Mouse (Mus musculus) left cerebral cortex, adult 2 months (tissue): Measurements from ENCODE around the gene Epn3. TPM values are rescaled to one million over a fixed set of nuclear protein-coding genes. Genes with fewer than 3 reads are reported as not detected.

Experiments
- DNase-seq, 2 experiments: peaks; one replicate each; pipeline ENCODE4 v3.0.0; 2021 to 2022; ENCODE audit warnings: low spot score in 2 of 2, mixed read lengths in 1 of 2; ENCODE audit errors: extremely low spot score in 1 of 2
- H3K27ac ChIP-seq: fragments of 200-600 bp; 2 replicates; pipeline ENCODE4 v1.8.1; 2022
- H3K4me3 ChIP-seq: fragments of 200-600 bp; 2 replicates; pipeline ENCODE4 v1.8.1; 2022
- CTCF ChIP-seq: fragments of 200-600 bp; IDR thresholded peaks from 2 replicates; pipeline ENCODE4 v1.8.1; 2022; ENCODE audit warnings: antibody characterized with exemption, mild to moderate bottlenecking, moderate library complexity
- intact Hi-C: fragments of 180-260 bp; cut with DNase I; formaldehyde crosslinking; loops from one replicate; pipeline ENCODE4 v1.15.1; 2025
- total RNA-seq, 2 experiments: library from RNA; stranded (reverse); gene quantifications; 2 replicates each; pipeline ENCODE4 v1.2.3; 2021

The Epn3 gene
- total RNA-seq, 2 experiments from 2014 or later = 0.79 TPM

DNA sequence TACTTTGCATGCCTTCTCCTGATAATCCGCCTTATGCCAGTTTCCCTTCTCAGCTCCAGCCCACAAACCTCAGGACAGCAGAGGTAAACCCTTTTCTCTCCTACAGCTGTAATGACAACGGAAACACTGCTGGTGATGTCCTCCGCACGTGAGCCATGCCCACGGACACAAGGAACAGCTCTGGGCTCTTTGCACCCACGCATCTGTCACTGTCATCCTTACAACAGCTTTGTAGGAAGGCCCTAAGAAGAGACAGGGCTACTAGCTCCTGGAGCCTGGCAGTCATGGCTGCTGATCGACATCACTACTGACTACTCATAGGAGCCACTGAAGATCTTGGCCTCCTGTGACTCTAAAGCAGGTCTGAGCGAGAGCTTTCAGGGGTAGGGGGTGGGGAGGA, 33.4 kb upstream of the Epn3 start:
- H3K4me3 ChIP-seq = no peak overlapping the region
- peak overlapping the region; percentile 57; the same call in 1 of the 2 replicates for H3K27ac ChIP-seq
- intact Hi-C loops = no loop called here
- peak in 1 of 2 experiments; percentile 33 for DNase-seq
- no peak for TF ChIP-seq CTCF

DNA sequence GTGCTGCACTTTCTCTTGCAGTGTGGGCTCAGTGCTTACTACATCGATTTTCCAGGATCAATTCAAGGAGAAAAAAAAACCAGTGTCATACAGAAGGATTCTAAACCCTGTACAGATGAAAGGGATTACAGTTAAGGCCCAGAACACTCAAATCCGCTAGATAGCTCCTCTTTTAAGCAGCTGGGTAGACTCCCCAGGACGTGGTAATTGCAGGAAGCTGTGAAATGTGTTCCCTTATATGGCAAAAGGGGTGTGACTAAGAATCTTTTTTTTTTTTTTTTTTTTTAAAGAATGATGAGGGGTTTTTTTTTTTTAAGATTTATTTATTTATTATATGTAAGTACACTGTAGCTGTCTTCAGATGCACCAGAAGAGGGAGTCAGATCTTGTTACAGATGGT, 29.1 kb upstream of the Epn3 start:
- intact Hi-C loops = no loop called here
- no peak for DNase-seq
- no peak overlapping the region for H3K27ac ChIP-seq
- no peak for TF ChIP-seq CTCF
- H3K4me3 ChIP-seq = no peak overlapping the region

DNA sequence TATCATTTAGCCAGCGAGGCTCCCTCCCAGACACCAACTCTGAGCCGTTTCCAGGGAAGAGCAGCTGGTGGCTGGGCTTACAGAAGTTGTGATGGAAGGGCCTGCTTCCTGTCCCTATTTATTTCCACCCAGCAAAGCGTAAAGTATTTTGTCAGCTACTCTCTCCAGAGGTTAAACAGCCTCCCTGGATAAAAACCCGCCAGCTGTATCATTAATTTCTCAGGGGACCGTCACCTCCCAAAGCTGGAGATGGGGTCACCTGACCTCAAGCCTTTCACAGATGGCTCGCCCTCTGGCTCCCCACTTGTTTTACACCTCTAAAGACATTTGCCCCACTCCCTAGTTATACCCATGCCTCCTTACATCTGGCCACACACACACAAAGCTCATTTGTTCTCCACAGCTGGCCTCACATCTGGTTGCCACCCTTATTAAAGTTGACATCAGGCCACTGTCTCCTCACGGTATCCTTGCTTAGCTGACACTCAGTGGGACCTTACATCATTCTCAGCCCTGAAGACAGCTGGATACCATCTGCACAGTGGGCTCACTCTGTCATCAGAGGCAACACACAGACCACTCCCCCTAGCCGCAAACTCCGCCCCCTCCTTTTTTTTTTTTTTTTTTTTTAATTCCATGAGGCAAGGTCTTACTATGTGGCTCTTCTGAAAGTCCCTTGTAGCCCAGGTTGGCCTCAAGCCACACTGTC, 26.6 kb upstream of the Epn3 start:
- DNase-seq = no peak
- TF ChIP-seq CTCF = no peak
- intact Hi-C loops = no loop called here
- Histone ChIP-seq H3K27ac (no peak overlapping the region), H3K4me3 (no peak overlapping the region)

DNA sequence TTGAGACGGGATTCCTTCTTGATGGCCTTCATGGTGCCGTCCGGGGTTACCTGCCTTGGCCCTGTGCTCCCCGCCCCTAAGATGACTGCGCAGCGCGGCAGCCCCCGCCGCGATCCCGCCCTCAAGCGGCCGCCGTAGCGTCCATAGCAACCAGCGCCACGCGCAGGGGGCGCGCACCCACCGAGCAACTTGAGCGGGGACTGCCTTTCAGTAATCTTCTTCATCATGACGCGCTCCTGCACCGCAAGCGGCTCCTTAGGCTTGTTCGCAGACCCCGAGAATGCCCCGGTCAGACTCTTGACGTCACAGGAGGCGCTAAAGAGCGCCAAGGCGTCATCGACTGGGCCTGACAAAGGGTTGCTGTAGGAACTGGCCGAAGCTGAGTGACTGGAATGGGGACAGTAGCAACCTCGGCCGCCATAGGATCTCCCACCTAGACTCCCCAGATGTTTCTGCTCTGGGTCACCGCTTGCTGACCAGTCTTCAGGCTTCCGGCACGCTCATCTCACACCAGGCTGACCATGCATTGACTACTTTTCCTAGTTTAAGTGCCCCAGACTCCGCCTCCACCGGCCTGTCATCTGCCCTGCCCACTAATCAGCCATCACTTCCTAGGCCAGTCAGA, 21.6 kb upstream of the Epn3 start, which contains the start of gene Mycbpap:
TSS of gene Mycbpap (minus strand) at position 524 of the 625 bp plus-strand sequence.
- H3K4me3 ChIP-seq = peak within 1 kb of the TSS; percentile 82
- intact Hi-C loops = no loop called here
- DNase-seq = peak; percentile 57 to 74
- H3K27ac ChIP-seq = peak within 1 kb of the TSS; percentile 72
- no peak; the same call in 1 of the 2 replicates for TF ChIP-seq CTCF

DNA sequence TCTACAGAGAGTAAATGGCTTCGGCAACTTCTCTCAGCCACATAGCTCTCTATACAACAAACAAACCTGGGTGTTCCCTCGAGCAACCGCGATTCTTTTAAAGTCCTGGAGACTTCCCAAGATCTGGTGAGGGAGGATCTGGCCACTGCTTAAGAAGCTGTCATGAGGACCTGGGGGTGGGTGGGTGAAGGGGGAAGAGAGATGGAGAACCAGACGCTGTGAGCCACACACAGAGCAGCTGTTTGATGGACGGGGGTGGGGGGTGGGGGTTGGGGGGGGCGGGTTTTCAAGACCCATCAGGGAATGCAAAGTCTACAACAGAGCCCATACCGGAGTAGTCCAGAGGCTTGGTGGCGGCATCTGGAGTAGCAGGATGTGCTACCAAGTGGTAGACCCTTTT, 13.7 kb upstream of the Epn3 start:
- TF ChIP-seq CTCF = no peak
- H3K27ac ChIP-seq = no peak overlapping the region

DNA sequence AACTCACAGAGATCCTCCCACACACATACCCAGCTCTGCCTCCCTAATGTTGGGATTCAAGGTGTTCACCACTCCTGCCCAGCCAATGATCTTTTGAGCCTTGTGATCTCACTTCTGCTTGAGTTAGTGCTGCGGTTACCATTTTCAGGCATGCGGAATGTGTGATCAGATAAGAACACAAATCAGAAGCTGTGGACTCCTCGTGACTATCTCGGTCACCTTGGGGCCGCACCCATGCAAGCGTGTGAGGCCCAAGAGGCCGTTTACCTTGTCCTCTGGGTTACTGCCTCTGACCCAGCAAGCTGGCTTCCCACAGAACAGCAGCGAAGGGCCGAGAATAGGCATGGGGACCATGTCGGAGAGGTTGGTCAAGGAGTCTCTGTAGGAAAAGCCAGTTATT, 9.2 kb upstream of the Epn3 start:
- intact Hi-C loops = no loop called here
- TF ChIP-seq CTCF = no peak
- no peak overlapping the region for H3K4me3 ChIP-seq
- no peak overlapping the region for H3K27ac ChIP-seq
- DNase-seq = no peak

More for the DNA sequence above, 13.7 kb upstream of the Epn3 start:
- intact Hi-C loops = no loop called here
- no peak for DNase-seq
- H3K4me3 ChIP-seq = no peak overlapping the region

DNA sequence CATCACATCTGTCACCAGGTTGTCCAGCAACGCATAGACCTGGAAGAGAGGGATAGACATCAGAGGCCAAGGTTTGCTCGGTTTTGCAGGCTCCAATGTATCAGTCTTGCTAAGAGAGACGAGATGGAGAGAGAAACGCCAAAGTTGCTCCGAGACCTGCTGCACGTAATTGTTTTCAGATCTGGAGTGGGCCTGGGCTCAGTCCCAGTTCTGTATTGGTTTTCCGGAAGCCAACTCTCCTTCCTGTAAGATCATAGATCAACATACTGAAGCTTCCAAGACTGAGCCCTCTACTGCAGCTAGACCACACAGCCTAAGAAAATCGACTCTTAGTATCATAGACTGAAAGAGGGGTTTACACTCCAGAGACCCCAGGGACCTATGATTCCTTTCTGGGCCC, 1.7 kb upstream of the Epn3 start:
- no peak for DNase-seq
- intact Hi-C loops = no loop called here
- Histone ChIP-seq H3K4me3 (no peak overlapping the region), H3K27ac (no peak overlapping the region)
- TF ChIP-seq CTCF = no peak

DNA sequence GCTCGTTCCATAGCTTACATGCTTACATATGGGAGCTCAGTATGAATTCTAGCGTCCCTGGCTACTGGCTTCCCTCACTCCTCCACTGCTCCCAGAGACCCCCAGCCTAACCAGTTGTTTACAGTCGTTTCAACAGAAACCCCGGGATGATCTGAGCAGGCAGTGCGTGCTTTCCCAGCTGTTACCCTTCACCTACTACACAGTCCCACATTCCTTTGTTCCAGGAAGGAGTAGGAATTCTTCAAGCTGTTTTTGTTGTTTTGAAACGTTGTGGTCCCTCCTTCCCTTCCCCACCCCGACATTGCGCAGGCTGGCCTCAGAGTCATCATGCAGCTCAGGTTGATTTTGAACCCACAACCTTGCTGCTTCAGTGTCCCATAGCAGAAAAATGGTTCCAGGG, 588 bp upstream of the Epn3 start:
- no peak for TF ChIP-seq CTCF
- Histone ChIP-seq H3K27ac (no peak overlapping the region), H3K4me3 (no peak overlapping the region)
- intact Hi-C loops = no loop called here
- no peak for DNase-seq

DNA sequence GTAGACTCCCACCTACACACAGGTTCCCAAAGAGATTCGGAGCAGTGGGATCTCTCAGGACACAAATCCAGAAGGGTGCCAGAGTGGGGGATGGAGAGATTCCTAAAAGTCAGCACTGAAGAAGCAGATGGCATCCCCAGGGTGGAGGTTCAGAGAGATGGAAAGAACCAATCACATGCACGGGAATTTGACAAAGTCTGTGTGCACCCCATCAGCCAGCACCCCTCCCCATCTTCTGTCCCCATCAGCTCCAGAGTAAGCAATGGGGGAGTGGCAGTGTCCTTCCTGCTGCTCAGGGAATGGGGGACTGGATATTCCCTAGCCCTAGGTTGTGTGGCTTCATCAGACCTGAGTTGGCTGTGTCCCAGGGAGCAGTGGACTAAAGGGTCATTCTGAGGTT, 739 bp downstream of the Epn3 start:
- intact Hi-C loops = no loop called here
- no peak overlapping the region for H3K27ac ChIP-seq
- TF ChIP-seq CTCF = no peak
- DNase-seq = no peak
- peak overlapping the region; percentile 19; the same call in 1 of the 2 replicates for H3K4me3 ChIP-seq

DNA sequence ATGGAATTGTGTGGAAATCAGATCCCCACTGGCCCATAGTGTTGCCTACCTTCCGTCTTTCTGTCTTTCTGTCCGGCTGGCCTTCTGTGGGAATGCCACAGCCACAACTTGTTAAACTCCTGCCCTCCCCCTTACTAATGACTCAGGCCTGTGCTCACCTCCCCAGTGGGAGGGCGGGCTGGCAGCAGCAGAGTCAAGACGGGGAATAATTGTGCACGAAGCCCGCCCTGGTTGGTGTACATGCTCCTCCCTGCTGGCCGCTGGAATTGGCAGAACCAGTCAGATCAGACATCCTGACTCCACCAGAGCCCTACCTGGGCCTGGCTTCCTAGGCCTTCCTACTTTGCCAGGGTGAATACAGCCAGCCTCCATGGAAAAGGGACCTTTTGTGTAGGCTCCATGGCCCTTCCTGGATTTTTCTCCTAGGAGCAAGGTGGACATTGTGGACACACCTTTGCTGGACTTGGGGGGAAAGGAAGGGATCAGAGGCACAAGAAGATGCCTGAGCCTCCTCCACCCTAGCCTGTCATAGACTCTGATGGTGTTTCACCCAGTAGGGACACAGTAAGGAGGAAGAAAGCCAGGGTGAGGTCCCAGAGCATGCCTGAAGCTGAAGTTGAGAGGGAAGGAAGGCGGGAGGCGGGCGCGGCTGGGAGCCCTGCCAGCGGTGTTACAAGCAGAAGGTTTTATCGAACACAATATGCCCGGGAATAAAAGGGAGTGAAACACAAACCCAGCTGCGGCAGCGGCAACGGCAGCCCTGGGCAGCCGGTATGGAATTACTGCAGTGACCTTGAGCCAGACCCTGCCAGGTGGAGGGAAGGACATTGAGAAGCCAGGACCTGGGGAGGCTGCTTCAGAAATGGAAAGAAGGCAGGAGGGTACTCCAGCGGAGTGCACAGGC, 1.4 kb downstream of the Epn3 start:
- DNase-seq = peak; percentile 28 to 50
- no peak for TF ChIP-seq CTCF
- intact Hi-C loops = no loop called here
- peak overlapping the region; percentile 19; the same call in 1 of the 2 replicates for H3K4me3 ChIP-seq
- H3K27ac ChIP-seq = no peak overlapping the region

DNA sequence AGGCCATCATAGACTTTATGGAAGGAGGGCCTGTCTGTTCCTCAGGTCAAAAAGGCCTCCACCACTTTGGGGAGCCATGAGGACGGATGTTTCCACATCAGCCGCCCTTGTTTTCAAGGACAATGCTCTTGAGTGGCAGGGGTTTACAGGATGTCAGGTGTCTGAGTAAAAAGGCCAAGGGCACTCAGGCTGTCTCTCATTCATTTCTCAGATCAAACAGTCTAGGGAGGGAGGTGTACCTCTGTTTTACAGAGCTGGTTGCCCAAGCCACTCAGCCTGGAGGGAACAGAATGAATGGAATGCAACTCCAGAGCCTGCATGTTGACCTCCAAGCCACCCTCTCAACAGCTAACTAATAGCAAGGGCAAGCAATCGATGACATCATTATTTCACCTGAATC, 4.4 kb downstream of the Epn3 start:
- TF ChIP-seq CTCF = no peak
- no peak for DNase-seq
- H3K4me3 ChIP-seq = no peak overlapping the region
- intact Hi-C loops = no loop called here
- no peak overlapping the region for H3K27ac ChIP-seq

DNA sequence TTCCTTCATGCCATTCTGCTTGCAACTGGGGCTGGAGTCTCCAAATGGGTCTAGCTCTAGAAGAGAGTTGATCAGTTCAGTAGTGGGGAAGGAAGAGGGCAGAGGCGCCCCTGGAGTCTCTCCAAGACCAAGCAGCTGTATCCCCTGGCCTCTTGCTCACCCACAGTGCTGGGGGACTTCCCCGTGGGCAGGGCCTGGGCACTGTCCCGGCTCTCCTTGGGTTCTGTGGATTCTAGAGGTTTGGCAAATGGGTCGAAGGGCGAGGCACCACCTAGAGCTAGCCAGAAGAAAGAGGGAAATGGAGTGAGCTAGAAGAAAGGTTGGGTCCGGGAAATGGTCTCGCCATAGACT, 8.1 kb downstream of the Epn3 start:
- no peak for TF ChIP-seq CTCF
- Histone ChIP-seq H3K4me3 (peak overlapping the region; percentile 46; the same call in 1 of the 2 replicates), H3K27ac (no peak overlapping the region)
- no peak for DNase-seq
- intact Hi-C loops = loop anchor here (2.0 kb wide), 1 partner anchor 57 kb away; the partner anchor contains the start of gene Rsad1
